Mouse (Mus musculus) testis, adult 2 months (tissue): ENCODE measurements around the gene Frs2.

Experiments used
- CTCF ChIP-seq: fragments of 200-500 bp; IDR thresholded peaks from 2 replicates; pipeline ENCODE4 v1.5.1; 2012; ENCODE audit warnings: low read depth, mild to moderate bottlenecking, inconsistent platforms, low read length, moderate library complexity; ENCODE audit not compliant: control insufficient read depth, insufficient read depth, insufficient replicate concordance
- POLR2A ChIP-seq: fragments of 200-500 bp; IDR thresholded peaks from 2 replicates; pipeline ENCODE4 v1.6.1; 2012; ENCODE audit warnings: low read depth, mild to moderate bottlenecking, inconsistent platforms, low read length, moderate library complexity; ENCODE audit not compliant: control insufficient read depth

DNA sequence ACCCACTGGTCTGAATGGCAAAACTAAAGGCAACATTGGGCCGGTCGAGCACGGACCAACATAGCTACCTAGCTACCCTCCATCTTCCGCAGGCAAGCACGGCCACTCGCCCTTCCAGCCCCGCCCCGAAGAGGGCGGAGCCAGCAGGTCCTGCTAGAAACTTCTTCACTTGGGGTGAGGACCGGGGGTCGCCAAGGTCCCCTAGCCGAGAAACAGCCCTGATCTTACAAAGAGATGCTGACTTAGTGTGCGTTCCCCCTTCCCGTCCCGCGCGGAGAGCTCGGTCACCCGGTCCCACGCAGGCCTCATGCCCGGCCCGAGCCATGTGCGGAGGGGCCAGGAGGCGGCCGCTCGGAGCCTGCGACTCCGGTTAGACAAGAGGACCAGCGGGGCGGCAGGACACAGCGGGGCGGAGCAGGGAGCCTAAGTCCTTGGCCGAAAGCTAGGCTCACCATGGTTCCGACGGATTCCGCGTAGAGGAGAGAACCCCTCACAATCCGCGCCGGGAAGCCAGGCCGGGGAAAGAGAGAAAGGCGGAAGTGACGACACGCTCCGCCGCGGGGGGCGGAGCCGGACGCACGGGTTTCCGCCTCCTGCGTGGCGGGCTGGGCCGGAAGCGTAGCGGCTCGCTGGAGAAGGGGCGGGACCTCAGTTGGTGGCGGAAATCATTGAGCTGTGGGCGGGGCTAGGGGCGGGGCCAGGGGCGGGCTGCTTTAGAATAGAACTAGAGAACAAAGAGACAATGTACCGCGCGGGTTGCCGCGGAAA, 84.9 kb downstream of the Frs2 start, which contains the start of gene Cct2:
- TF ChIP-seq POLR2A: peak; percentile 96
- 0 out of 2 replicates have a peak, but pooled peaks have one; percentile 3 for TF ChIP-seq CTCF
